Mouse (Mus musculus): ENCODE results near the gene Ntng2. TPM values are rescaled to one million over a fixed set of nuclear protein-coding genes. Genes with fewer than 3 reads are reported as not detected.

The Ntng2 gene
- total RNA-seq (2021): 10 to 100 TPM; 10.5 to 14.7 TPM
- long read RNA-seq, experiment 1, partial matches to known transcripts: 0 of 1 reads
- long read RNA-seq, experiment 1, other reads (novel, unspliced or antisense): 1 of 1 reads
- long read RNA-seq, experiment 2: 0 reads

- DNase-seq: peak; percentile 71 to 72
Measured at GRCm38 (mm10) chr2:29252599-29253204, at the start of gene Ntng2. Gene Ntng2 (minus strand): TSS chr2:29253005.

DNA sequence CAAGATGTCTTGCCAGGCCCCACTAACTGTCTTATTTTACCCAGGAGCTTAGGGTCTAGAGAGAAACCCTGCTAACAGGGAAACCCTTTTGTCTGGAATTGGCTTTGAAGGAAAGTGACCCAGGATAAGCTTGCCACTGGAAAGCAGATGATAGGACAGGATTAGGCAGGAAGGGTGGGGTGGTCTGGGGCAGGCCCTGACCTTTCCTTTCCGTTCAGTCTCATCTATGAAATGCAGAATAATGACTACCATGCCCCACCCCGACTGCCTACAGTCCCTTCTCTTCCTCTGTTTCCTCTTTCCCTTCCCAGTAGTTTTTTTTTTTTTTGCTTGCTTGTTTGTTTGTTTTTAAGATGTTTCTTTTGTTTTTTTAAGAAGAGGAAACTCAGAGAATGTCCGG is 42.8 kb upstream of the Ntng2 start:
- DNase-seq: peak; percentile 8 to 42

DNA sequence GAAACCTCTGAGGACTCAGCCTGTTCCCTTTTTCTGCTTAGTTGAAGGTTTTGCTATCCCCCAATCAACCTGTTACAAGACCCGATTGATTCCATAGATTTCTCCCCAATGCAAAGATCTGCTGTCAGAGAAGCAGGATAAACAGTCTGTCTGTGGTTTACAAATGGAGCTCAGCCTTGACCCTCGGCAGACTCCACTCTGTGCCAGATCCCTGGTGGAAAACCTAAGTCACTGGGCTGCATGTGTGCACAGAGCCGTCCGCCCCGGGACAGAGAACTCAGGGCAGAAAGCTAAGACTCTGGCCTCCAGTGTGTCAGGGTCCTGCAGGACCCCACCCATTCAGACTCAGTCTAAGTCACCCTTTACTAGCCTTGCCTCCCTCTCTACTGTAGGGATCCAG is 34.8 kb upstream of the Ntng2 start:
- no peak for DNase-seq

DNA sequence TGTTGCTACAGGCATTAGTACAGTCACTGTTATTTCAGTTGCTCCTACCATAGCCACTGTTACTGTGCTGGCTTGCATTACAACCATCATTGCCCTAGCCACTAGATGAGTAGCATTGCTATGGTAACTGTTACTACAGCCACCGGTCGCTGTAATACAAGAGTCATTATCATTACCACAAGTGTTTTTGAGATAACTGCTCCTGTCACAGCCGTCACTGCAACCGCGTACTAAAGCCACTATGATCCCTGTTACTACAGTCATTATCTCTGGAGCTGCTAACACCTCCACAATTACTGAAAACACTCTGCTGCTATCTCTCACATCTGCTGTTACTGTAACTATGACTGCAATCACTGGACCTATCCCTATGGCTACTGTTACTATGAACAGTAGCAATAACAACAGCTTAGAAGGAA is 24.9 kb upstream of the Ntng2 start:
- DNase-seq: no peak

- no peak for DNase-seq
Measured at GRCm38 (mm10) chr2:29271803-29272518, 19.2 kb upstream of the Ntng2 start.

GRCm38 (mm10) chr2:29271098-29271497 is 18.3 kb upstream of the Ntng2 start:
- DNase-seq: no peak

- DNase-seq: no peak
Measured at GRCm38 (mm10) chr2:29266810-29267209, 14.0 kb upstream of the Ntng2 start.

GRCm38 (mm10) chr2:29262436-29262915 is 9.7 kb upstream of the Ntng2 start:
- no peak for DNase-seq

- peak in 1 of 2 experiments; percentile 45 for DNase-seq
Measured at GRCm38 (mm10) chr2:29261126-29261525, 8.3 kb upstream of the Ntng2 start.

- DNase-seq: peak; percentile 49 to 61
Measured at GRCm38 (mm10) chr2:29253205-29253865, 530 bp upstream of the Ntng2 start.

DNA sequence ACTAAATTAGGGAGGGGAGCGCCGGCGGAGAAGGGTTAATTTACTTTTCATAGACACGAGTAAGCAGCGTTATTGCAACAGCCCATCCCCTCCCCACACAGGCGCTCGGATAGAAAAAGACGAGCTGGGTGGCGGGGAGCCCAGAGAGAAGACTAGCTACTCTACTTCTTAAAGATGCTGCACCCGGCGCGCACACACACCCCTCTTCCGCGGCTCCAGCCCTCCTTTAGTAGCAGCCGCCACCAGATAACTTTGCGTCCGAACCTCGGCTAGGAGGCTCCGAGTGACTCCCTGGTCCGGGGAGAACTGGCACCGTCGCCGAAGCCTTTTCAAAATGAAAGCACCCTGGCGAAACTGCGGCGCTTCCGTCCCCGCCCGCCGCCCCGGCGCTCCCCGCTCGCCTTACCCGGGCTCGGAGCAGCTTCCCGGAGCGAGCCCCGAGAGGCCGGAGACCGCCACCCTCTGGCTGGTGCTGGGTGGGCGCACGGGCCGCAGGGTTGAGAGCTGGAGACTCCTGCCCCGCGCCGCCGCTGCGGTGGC is 676 bp downstream of the Ntng2 start:
- DNase-seq: peak; percentile 57 to 70

DNA sequence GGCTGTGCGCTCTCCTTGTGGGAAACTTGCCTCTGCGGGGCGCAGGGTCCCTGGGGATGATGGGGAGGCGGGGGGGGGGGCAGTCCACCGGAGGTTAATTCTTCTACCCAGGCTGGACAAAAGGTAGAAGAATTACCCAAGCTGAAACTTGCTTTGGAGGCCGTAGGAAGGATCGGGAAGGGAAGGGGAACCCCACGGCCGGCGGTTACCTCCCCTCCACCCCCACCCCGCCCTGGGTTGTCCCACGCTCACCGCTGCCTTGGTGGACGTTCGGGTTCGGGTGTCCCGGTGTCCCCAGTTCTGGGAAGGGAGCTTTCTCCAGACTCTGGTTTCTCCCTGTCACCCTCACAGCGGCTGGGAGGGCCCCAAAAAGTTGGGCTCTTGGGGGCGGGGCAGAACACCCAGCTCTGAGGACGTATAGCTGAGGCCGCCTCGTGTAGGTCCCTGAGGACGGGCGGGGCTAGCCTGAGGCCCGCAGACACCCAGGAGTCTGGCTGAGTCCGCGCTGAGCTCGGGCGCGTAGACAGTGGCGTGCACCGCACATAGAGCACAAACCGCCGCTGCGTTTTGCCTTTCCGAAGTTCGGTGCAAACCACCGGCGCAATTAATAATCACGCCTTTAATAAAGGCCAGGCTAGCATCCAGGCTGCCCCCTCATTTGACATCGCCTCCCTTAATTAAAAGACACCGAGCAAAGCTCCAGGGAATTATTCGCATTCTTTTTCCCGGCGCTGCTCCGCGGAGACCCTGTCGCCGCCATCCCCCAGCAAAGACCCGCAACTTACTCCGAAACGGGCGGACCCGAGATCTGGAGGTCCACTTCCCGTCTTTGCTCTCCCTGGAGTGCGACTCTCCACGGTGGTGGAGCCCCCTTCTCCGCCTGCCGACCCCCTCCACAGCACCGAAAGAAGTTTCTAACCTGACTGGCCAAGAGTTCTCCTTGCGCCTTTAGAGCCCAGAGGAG is 1.4 kb downstream of the Ntng2 start:
- DNase-seq: peak; percentile 30 to 53

GRCm38 (mm10) chr2:29250263-29251094 is 2.3 kb downstream of the Ntng2 start:
- DNase-seq: peak in 1 of 2 experiments; percentile 38

- DNase-seq: no peak
Measured at GRCm38 (mm10) chr2:29249852-29250251, 3.0 kb downstream of the Ntng2 start.

DNA sequence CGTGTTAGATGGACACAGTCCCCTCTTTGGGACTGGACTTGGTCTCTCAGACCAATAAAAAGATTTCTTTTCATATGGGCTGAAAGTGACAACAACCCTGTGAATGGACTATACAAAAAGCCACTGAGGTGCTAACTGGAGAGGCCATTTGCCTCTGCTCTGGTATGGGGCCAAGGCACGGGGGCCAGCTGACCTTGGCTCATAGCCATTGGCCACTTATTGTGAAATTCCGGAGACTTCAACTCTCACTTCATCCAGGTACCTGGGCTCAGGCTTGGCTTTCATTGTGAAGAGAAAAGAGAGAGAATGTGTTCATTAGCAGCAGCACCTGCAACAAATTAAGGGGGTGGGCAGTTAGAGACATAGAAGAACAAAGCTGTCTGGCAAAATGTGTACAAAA is 4.3 kb downstream of the Ntng2 start:
- DNase-seq: no peak

GRCm38 (mm10) chr2:29247386-29247785 is 5.4 kb downstream of the Ntng2 start:
- DNase-seq: no peak

DNA sequence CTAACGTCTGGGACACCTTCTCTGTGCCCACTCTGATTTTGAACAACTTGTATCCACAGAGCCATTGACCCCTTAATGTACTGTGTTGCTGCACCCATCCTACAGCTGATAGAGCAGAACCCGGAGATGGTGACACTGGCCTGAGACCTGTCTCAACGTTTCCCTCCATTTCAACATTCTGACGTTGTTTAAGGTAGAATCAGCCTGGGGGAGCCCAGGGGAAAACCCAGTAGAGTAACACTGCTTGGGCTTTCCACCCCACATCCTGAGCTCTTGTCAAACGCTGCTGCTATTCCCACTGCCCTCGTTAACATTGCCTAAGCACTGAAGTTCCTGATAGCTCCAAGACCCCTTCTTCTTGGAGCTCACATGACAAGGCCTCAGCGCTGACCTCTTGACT is 5.9 kb downstream of the Ntng2 start:
- DNase-seq: no peak

GRCm38 (mm10) chr2:29246275-29246674 is 6.5 kb downstream of the Ntng2 start:
- DNase-seq: no peak

DNA sequence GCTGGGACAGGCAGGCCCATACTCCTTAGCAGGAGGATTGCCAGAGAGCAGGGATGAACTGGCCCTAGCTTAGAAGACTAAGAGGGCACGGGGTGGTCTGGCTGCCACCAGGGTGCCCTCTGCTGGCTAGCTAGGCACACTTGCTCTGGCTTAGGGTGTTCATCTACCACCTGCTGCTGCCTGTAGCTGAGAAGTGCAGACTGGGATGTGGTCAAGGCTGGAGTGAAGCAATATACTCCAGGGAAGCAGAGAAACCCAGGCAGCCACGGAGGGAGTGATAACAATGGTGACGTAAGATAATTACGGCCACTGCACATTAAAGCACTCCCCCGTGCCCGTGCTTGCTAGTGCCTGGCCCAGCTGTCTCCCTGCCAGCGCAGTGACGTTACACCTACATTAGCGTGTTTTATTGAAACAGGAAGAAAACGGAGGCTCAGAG is 7.4 kb downstream of the Ntng2 start:
- DNase-seq: peak; percentile 26 to 57

GRCm38 (mm10) chr2:29239329-29239728 is 13.5 kb downstream of the Ntng2 start:
- DNase-seq: no peak
